Comparison of ENCODE assay signal across 8 mouse cellular contexts in the genomic region with DNA sequence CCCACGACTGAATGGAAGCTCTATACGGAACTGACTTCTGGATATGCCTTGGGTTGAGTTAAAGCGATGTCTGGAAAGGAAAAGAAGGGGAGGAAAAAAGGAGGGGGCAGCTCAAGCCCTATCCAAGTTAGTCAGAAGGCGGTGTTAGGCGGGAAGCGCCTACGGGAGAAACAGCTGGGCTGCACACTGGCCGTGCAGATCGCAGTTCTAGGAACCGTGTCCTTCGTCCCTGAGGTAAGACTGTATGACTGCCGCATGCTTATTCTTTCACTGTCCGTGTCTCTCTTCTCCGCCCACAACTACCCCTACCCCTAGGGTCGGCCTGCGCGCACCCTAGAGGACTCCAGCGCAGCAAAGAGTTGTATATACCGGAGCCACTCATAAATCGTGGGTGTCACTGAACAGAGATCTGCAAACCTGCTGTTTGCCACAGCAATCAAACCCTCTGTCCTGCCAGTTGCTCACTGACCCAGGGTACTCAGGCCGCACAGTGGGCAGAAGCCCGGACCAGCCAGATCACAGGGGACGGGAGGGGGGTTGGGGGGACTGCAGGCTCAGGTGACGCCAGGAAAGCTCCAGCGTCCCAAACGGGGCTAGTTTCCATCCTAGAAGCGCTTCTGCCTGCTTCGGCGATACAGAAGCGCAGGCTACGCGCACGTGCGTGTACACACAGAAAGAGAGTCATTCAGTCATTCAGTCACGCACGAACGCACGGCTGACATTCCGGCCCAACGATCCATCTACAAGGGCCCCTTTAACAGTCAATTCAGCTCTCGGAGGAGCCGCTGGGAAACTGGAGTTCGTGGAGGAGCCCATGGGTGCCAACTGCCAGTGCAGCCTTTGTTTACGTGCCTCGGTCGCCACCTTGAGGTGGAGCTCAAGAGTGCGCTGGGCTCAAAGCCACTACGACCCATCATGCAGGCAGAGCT. TPM values are rescaled to one million over a fixed set of nuclear protein-coding genes. Genes with fewer than 3 reads are reported as not detected.
DNase-seq lines count a peak whose midpoint lies in the region; ATAC-seq and TF ChIP-seq lines count a peak whose summit lies in the region.

No protein-coding gene starts in this region.

- CTCF ChIA-PET in Patski (lab: Charles Lee): interaction anchor here (0.7 to 4.0 kb wide), 11 partner anchors 9 to 824 kb away, joined by 3 to 17 read pairs (median 4); no protein-coding TSS in a partner anchor

- no peak overlapping the region for H3K27ac ChIP-seq in hindbrain, embryonic 14.5 days

- H3K36me3 ChIP-seq in hindbrain, embryonic 14.5 days (replicated peaks; ENCODE audit: control insufficient read depth, insufficient read depth): no peaks in the 10 kb centered on the region

- POLR2A ChIA-PET in Patski (lab: Charles Lee): no interaction called here

- no peak for DNase-seq in Patski (ENCODE audit: low read depth, low spot score)
- peak; percentile 90 to 91 for DNase-seq in cerebellum, postnatal 25 days
- peak; percentile 75 to 76 for DNase-seq in frontal cortex, postnatal 25 days (ENCODE audit: low spot score in 2 of 2)
- peak; percentile 90 for DNase-seq in hindbrain, embryonic 14.5 days (ENCODE audit: low spot score)
- DNase-seq in layer of hippocampus, postnatal 36 days: peak; percentile 83 to 86
- DNase-seq in lung, postnatal 36 days: peak; percentile 92
- peak; percentile 91 for DNase-seq in retina, postnatal 1 day
- DNase-seq in thymus, postnatal 4 days: peak; percentile 88

- in situ Hi-C loops in Patski (cut with MboI; ENCODE audit: low pct_unique_long_range_greater_than_20kb): loop anchor here (5.0 to 10.0 kb wide), 4 partner anchors 545 to 1118 kb away; no protein-coding TSS in a partner anchor

- H3K27me3 ChIP-seq in Patski: peaks cover 17% of the 10 kb centered on the region
- H3K27me3 ChIP-seq in hindbrain, embryonic 14.5 days (ENCODE audit: control insufficient read depth, insufficient read depth, low read length): peaks cover 62% of the 10 kb centered on the region

- H3K4me3 ChIP-seq in hindbrain, embryonic 14.5 days (replicated peaks; ENCODE audit: low read length): peak overlapping the region; percentile 34

- H3K9me3 ChIP-seq in hindbrain, embryonic 14.5 days (ENCODE audit: control insufficient read depth, low read length): no peaks in the 10 kb centered on the region

- WGBS in hindbrain, embryonic 14.5 days: under 1% methylated on average over 48 of the region's 48 CpGs

- no peak for TF ChIP-seq CTCF in Patski (IDR thresholded peaks at IDR 0.05)

- H3K4me1 ChIP-seq in hindbrain, embryonic 14.5 days (replicated peaks; ENCODE audit: control insufficient read depth, insufficient read depth, low read length): peaks cover 17% of the 10 kb centered on the region; the same call in 1 of the 2 replicates

- peak overlapping the region; percentile 97 for H3K4me2 ChIP-seq in hindbrain, embryonic 14.5 days (replicated peaks)

- peak overlapping the region; percentile 55 for H3K9ac ChIP-seq in hindbrain, embryonic 14.5 days

- peak; percentile 97 for ATAC-seq in Patski
- peak; percentile 81 for ATAC-seq in hindbrain, embryonic 14.5 days (ENCODE audit: low FRiP score)

RNA-seq across cellular contexts. Expression of a gene that starts 0.6 kb away (rescaled TPM):
- polyA plus RNA-seq in Patski (2021): 176 TPM
- 316 and 322 TPM in 2 replicates for polyA plus RNA-seq in hindbrain, embryonic 14.5 days (2014; fragmentation: Nextera tagmentation; extraction: Ambion mirVana)
- total RNA-seq in layer of hippocampus, postnatal 36 days (2021): 100 to 1,000 TPM; 101 to 103 TPM

RNA-seq across cellular contexts. Expression of a gene that starts 1.2 kb away (rescaled TPM):
- polyA plus RNA-seq in Patski (2021): 3.5 TPM
- 29.7 and 32.7 TPM in 2 replicates for polyA plus RNA-seq in hindbrain, embryonic 14.5 days (2014; fragmentation: Nextera tagmentation; extraction: Ambion mirVana)
- total RNA-seq in layer of hippocampus, postnatal 36 days (2021): 10 to 100 TPM; 24.3 to 34.7 TPM

RNA-seq across cellular contexts. Expression of a gene that starts 44.6 kb away (rescaled TPM):
- 10.2 TPM for polyA plus RNA-seq in Patski (2021)
- 0.40 and 1.3 TPM in 2 replicates for polyA plus RNA-seq in hindbrain, embryonic 14.5 days (2014; fragmentation: Nextera tagmentation; extraction: Ambion mirVana)
- 1 to 10 TPM; 2.6 to 4.7 TPM for total RNA-seq in layer of hippocampus, postnatal 36 days (2021)
